Mouse (Mus musculus) layer of hippocampus, adult 9-10 months (tissue): ENCODE measurements at regions not wholly inside any gene's neighbourhood (a gene's known extent, or its start where the extent isn't known, plus 50 kb on each side); places are given as distances from the start of the nearest gene placed in this dataset.

Experiments used
- DNase-seq: peaks from one replicate; pipeline ENCODE4 v3.0.0; 2022; ENCODE audit warnings: low spot score

DNA sequence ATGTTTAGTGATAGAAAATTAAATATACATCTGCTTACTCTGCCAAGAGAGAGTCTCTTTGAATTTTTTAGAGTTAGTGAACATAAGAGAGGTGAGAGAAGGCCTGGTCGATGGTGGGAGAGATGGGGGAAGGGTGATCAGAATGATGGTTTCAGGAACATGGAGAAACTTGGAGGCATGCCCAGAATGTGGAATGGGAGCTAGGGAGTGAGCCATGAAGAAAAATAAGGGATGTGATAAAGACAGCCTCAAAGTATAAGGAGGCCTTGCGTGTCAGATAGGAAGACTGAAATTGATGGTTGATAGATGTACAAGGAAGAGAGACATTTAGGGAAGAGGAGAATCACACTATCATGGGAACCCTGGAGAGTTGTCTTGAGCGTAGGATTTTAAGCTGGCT is 354.6 kb downstream of the Osr1 start:
- DNase-seq: no peak

DNA sequence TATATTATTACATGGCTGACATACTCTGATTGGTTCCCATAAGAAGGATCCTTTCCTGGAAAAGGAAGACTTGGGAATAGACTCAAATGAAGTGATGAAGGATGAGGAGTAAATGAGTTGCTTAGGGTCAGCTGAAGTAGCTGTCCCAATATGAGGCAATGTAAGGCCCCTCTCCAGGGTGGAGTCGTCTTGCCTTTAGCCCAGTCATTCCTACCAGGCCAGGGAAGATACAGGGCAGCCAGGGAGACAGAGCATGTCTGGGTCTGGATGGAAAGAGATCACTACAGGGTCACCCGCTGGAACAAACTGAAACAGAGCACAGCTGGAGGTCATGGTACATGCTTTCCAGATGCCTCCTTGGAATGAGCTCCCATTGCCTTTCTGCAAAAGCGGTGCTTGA is 364.2 kb downstream of the Osr1 start:
- no peak for DNase-seq

DNA sequence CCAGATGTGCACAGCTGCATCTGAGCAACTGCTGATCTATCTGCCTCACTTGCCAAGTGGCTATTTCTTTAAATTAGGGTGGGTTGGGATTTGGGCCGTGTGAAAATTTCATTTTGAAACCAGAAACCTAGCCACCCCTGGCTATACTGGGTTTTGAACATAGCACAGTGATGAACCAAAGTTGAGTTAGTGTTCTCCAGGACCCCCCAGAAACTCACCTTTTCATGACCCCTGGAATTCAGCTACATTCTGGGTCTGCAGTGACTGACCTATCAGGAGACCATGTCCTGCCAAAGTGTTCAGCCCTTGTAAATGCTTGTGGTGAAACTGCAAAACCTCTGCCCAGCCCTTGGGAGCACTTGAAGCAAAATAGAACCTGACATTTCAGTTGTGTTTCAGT is 371.4 kb downstream of the Osr1 start:
- DNase-seq: no peak

DNA sequence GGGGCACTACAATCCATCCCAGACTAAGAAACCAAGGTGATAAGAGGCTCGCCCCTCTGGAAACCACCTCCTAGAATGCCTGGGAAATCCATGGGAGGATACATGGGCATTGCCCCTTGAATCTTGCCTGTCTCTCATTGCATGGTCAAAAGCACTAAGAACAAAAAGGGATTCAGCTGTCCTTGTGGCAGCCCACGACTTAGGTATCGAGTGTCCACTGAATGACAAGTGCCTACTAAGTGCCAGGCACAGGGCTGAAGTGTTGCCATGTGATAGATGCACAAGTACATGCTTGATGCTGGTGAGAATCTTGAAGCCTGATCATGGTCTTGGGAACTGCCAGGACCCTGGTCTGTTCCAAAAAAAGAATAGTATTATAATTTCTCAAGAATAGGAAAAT is 371.9 kb downstream of the Osr1 start:
- DNase-seq: no peak

DNA sequence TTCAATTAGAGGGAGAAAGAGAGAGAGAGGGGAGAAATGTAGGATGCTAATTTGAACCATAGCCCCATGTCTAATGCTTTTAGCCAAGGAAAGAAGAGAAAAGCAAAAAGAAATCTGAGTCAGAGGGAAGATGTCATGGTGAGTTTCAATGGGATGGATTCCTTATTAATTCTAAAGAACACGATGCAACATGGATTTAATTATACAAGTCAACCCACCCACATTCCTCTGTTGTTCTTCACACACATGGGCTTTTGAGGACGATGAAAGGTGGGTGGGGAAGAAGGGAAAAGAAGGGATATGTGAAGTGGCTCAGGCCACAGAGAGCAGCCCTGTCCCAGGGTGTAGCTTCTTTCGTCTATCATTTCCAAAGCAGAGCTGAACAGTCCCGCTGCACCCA is 378.9 kb downstream of the Osr1 start:
- no peak for DNase-seq

DNA sequence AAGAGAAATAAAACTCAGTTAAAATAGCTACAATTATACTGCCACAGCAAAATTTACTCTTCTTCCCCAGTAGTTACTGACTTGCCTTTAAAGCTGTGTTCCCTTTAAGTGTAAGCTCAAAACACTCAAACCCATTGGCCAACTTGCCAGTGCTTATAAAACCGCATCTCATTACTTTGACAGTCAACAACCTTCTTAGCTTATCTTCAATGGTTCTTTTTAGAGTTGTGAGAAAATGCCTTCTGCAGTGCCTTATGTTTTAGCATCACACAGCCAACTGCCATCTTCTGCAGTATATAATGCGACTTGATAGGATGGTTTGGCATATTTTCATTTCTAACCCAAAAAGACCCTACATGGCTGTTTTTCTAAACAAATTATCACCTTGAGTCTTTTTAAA is 382.5 kb downstream of the Osr1 start:
- no peak for DNase-seq

DNA sequence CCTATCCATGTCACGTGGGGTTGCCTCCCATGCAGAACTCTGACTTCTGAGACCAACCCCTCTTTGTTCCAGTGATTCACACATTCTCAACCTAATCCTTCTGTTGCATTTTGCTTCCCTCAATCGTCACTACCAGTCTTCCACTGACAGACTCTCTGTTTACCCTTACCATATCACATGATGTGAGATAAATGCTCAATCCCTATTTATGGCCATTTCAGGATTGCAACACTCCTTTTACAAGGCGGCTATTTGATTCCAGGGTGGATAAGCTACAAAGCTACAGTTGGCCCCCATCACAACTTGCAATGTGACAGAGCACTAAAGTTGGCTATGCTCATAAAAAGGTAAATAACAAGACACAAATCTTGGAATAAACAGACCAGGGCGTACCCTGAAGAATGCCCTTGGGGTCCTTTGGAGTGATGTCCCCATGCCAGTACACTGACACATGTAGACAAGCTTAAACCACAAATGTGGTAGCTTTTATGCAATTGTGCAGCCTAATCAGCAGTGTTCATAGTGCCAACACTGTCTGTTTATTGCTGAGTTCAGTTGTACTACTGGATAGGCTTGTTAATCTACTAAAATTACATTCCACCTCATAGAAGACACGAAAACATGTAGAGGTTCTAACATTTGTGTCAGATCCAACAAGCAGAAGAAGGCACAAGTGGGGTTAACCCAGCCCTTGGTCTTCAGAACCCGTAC is 384.4 kb downstream of the Osr1 start:
- no peak for DNase-seq

DNA sequence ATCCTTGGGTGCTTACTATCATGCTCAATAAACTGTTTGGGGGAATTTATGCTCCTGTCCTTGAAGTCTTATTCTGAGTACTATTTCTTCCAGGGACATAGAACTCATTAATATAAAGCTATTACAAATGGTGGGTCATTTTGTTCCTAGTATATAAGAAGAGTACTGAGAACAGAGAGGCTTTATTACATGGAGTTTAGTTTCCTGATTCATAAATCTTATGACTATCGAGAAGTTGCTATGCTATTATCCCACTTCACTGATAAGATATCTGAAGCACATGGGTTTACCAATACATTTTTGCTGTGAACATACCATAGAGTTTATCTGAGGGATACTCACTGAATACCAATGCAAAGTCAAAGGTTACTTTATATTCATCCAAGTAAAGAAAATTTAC is 399.5 kb downstream of the Osr1 start:
- DNase-seq: no peak

DNA sequence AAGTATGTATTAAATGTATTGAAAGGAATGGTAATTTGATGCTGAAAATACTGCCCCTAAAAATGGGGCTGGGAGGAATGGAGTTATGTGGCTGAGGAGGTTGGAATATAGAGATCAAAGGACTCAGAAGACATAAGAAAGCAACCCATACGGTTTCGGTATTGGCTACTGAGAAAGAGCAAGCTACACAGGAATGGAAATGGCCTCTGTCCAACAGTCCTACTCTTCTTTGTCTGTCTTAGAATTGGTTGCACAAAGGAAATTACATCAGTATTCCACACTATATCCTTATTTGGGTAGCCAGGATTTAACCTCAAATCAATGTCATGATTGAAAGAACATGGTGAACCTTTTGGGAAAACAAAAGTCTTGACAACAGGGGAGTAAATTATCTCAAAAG is 399.0 kb upstream of the Nt5c1b start:
- DNase-seq: no peak

DNA sequence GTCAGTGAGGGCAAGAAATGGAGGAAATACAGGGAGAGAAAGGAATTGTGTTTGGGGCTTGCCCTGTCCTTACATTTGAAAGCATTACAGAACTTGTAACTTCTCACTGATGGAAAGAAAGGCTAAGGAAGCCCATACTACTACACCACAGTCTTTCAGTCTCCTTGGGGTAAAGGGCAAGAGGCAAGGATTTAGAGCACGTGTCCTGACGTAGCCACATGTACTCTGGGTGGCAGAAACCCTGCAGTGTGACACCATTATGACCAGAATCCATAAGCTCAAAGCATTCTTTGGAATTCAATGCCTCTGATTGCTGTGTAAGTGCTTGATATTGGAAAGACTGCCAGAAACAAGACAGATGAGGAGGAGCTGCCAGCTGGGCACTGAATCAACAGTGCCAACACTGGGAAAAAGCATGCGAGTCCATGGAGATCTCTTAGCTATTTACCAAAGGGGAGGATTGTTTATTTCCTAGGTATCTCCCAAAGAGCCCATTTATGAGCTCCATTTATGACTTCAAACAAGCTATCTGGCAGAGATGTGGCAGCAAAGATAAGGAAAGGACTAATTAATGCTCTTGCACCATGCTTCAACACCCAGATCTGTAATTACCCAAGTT is 391.2 kb upstream of the Nt5c1b start:
- DNase-seq: no peak

DNA sequence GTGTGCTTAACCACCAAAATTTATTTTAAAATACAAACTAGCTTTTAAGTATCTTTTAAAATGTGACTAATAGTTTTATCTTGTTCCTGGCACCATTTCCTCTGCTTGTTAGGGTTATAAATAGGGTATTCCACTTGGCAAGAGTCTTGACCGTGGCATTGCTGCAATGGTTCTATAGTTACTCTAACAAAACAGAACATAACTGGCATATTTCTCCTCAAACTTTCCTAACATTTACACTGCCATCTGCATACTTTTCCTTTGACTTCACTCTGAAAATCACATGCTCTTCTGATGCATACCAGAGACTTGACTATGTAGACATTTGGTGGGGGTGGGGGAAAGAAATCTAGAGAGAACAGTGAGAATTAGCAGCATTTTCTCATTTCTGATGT is 390.7 kb upstream of the Nt5c1b start:
- DNase-seq: no peak

DNA sequence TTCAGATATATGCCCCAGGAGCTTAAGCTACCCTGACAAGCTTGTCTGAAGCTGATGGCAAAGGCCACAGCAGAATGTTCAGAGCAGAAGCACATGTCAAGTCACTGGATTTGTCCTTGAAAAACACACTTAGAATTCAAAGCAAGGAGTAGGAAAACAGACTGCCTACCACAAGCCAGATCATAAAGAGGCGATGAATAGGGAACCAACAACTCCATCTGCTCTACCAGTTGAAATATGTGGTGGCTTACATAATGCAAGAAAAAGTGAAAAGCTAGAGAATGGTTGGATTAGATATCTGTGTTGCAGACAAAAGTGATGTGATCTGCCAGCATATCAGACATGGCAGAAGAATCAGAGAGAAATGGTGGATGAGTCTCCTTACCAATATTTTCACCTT is 378.5 kb upstream of the Nt5c1b start:
- DNase-seq: no peak

DNA sequence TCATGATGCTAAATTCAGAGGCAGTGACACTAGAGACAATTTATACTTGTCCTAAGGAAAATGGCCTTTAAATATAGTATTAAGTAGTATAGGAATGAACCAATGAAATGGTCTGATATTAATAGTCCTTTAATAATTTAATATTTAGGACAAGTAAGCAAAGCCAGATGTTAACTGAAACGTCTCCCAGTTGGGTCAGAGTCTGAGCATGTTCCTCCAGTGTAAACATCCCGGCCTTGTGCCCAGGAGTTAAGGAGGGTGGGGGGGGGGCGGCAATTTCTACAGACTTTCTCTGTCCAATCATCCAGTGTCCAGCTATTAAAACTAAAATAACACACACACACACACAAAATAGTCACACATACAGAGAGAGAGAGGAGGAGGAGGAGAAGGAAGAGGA is 374.1 kb upstream of the Nt5c1b start:
- DNase-seq: no peak

DNA sequence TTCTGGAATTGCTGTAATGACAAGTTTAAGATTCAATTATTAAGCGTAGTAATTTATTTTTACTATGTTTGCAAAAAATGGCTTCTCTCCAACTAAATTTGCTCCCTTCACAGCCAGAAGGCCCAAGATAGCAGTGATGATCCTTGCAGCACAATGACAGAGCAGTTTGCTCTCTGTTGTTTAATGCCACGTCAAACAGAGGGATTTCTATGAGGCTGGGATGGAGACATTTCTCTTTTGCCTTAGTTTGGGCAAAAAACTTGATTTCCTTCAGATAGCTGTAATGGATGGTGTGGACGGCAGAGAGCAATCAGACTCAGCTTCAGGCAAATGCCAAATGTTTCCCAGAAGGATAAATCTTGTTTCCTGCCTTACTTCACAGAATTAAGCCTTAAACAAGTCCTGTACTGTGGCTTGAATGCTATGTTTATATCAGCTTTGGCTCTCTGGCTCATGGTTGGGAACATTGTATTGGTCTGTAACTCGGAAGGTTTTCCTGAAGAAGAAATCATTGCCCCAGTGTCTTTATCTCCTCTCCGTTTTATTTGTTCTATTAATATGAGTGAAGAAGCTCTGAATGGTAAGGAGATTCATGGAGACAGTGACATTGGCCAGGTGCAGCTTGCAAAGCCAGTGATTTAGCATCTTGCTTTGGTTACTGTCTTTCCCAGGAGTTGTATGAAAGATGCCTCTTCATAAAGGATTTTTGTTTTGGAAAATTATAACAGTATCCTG is 373.2 kb upstream of the Nt5c1b start:
- no peak for DNase-seq

DNA sequence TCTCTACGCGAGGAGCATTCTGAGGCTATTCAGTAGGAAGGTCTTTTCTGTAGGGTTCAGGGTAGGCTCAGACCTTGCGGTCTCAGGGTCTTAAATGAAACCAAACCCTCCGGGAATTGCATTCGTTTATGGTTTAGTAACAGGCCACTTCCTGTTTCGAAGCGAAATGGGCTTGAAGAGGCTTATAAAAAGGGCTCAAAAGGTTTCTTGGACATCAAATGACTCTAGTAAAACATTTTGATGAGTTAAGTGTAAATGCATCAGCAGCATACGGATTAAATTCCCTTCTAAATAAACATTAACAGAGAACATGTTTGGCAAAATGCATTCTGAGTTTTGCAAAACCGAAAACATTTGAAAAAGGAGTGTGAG is 372.6 kb upstream of the Nt5c1b start:
- DNase-seq: no peak

DNA sequence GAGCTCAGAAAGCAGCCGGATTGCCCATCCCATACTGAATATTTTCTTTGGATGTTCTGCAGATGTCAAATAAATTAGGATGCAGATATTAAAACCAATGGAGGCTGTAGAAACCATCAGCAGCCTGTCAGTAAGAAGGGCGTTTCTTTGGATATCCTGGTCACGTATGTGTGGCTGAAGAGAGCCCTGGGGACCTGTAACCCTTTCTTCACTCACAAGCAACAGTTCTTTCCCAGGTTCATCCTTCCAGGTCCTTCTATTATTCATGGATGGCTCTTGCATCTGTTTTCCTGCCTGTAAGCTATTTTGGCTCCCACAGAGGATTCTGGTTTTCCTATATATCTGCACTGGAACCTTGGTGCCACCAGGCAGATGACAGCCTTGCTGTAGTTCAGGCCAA is 372.2 kb upstream of the Nt5c1b start:
- DNase-seq: no peak

DNA sequence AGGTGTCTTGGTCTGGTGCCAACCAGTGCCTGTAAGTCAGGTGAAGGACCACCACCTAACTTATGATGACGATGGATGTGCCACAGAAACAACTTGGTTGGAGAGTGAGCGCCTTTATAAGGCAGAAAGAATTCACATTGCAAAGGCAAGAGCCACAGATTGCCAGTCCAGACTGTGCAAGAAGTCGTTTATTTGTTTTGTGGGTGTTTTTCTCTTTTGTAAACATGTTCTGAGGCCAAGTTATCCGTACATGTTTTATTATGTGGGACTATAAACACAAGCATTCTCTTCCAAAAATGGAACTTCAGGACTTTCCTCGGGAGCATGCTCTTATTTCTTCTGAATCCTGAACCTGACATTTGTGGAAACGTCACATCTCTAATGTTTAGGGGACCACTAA is 369.8 kb upstream of the Nt5c1b start:
- DNase-seq: no peak

DNA sequence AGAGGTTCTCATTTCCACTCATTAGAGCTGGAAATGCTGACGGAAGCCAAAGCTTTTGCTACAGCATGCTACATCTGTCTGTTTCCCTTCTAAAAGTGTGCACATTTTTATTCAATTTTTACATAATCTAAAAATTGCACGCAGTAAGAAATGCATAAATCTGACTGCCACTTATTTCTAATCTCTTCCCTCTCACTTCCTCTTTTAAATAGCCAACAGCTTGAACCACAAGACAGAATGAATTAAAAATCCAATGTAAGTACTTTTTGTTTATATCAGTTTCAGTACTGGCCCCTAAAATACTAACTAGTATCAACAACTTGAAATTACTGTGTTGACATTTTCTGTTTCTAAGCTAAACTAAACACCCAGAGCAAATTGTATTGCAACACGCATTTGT is 361.3 kb upstream of the Nt5c1b start:
- no peak for DNase-seq

DNA sequence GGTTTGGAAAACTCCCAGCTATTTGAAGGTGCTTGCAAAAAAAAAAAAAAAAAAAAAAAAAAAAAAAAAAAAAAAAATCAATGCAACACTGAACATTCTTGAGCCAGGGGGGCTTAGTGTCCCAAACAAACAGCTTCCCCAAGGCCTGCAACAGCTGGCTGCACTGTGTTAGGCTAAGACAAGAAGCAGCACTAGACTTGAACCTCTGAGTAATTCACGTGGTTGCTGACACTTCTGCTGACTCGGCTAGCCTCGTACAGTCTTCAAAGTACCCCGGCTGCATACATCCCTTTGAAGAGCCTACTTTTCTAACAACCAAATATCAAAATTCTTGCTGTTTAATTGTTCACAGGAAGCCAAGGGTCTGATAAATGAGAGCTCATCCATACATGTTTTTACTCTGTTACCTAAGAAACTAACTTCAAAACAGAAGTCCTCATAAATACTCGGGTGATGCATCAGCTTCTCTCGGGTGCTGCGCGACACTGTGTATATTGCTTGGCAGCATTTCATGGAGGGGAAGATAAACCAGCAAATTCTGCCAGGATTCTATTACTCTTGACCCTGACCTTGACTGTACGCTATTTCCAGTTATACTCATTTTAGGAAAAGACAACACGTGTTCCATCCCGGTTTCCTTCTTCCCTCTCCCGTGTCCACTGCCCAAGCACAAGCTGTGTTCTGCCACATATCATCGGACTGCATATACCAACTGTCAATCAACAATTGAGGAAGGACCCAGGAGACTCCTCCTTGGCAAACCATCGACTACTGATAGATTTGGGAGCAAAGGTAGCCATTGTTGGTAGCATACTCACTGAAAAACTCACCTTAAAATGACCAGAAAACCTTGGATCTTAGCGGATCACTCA is 352.8 kb upstream of the Nt5c1b start:
- DNase-seq: no peak

DNA sequence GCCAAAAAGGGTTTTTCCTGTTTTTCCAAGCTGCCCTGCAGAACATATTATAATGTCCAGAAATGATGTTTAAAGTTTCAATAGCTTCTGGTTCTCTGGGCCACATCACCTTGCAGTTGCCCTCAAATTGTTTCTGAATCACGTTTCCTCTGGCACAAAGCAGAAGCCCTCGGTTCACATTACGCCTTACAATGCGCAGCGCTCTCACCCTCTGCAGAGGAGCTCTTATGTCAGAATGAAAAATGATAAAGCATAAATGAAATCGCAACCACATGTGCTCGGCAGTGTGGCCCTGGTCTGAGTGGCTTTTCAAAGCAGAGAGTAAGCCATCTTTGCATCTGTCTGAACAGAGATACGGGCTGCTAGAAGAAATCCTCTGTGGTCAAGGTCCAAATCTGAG is 334.3 kb upstream of the Nt5c1b start:
- no peak for DNase-seq

DNA sequence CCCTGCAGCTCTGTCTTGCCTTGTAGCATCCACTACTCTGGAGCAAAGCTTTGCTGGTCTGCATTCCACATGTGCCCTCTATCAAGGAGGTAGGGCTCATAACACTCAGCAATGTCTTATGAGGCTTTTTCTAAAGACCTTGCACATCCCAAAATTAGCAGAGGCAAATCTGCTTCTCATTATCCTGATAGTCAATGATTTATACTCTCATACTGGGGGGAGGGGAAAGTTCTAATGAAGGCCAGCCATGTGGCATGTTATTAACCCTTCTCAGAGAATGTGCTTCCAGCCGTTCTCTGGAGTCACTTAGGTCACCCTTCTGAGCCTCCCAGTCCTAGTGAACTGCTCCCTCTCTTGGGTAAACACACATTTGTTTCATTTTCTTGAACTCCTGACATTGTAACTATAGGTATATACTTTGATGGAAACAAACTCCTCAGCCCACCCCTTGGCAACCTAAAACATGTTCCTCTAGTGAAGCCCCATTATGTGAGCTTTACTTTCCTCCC is 307.7 kb upstream of the Nt5c1b start:
- DNase-seq: no peak

DNA sequence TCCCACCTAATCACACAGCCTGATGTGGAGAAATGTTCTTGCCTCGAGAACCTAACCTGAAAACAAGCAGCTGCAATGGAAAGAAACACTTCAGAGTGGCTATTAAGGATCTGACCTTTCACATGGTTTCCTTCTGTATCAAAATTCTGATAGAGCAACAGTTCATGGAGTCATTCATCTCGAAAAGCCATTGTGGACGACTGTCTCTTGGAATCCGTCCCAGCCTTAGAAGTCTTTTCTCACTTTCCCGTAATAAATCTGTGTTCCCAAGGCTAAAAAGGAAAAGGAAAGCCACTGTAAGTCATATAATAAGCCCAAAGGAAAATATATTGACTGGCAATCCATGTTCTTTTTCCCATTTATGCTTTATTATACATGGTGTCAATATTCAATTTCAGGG is 291.4 kb upstream of the Nt5c1b start:
- no peak for DNase-seq

DNA sequence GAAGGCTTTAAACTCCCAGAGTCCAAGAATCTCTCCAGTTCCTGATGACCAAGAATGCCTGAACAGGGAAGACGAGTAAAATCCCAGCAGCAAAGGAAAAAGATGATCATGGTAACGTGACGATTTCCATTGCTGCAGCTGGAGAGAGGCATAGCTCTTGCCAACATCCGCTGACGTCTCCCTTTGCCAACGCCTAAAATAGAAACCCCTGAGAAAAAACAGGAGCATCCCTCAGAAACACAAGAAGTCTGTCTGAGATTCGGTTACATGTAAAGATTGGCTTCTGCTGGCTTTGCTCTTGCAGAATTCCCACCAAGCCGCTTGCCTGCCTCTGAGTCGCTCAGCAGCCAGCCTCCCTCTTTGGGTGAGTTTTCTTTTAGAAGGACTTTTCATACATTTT is 290.3 kb upstream of the Nt5c1b start:
- DNase-seq: no peak
